Mouse (Mus musculus) lung, adult 2 months (tissue): ENCODE results near the gene Mpo.

Experiments
- CTCF ChIP-seq: fragments of 200-500 bp; IDR thresholded peaks from 2 replicates; pipeline ENCODE4 v1.5.1; 2011; ENCODE audit warnings: mild to moderate bottlenecking, low read length, control low read depth; ENCODE audit not compliant: insufficient read depth
- POLR2A ChIP-seq: fragments of 200-500 bp; IDR thresholded peaks from 2 replicates; pipeline ENCODE4 v1.6.1; 2011; ENCODE audit warnings: low read depth, mild to moderate bottlenecking, control low read depth, low read length, borderline replicate concordance; ENCODE audit errors: extremely low read depth

DNA sequence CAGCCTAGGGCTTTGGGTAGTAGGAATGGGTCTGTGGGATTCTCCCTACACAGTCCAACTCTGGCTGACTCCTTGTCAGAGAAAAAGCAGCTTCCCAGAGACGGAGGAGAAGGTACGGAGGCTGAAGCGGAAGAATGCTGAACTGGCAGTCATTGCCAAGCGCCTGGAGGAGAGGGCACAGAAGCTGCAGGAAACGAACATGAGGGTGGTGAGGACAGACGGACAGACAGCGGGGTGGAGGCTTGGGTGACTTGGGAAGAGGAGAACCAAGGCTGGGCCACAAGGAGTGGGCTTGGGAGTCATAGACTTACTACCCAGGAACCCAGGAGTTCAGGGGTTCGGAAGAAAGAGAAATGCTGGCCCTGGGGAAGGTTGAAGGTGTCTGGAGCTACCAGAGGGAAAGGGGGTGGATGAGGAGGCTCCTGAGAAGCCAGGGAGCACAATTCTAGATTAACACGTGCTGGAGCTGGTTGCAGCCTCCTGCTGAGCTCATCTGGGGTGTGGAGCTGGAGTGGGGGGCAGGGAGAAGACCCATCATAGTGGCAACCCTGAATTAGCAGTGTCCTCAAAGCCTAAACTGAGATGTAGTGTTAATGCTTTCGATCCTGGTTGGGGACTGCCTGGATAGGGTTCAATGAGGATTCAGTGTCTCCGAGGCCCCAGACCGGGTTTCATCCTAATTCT, 30.5 kb upstream of the Mpo start:
- TF ChIP-seq POLR2A (no peak), CTCF (no peak)
